Mouse (Mus musculus): ENCODE measurements at regions not wholly inside any gene's neighbourhood (a gene's known extent, or its start where the extent isn't known, plus 50 kb on each side); places are given as distances from the start of the nearest gene placed in this dataset.
A peak's percentile ranks its signal among the peaks of the same experiment; 100 is the strongest.

GRCm38 (mm10) chr15:87335737-87336136 lies 208.4 kb upstream of the Fam19a5 start:
- H3K4me1 ChIP-seq (ENCODE audit: control insufficient read depth, insufficient read depth, low read length) = peaks cover 28% of the 10 kb centered on the region
- no peak overlapping the region for H3K27ac ChIP-seq (ENCODE audit: insufficient read depth, low read length)
- WGBS = 28% methylated on average over 11 of the region's 11 CpGs
- H3K27me3 ChIP-seq (ENCODE audit: control insufficient read depth, insufficient read depth, low read length) = no peaks in the 10 kb centered on the region
- TF ChIP-seq CTCF (IDR thresholded peaks at IDR 0.05; ENCODE audit: borderline replicate concordance, insufficient read depth, low read depth, low read length) = no peak
- TF ChIP-seq POLR2A (IDR thresholded peaks at IDR 0.05; ENCODE audit: borderline replicate concordance, insufficient read depth, low read length) = no peak
- H3K4me3 ChIP-seq (replicated peaks; ENCODE audit: insufficient read depth, low read depth, low read length) = no peak overlapping the region
- peak; percentile 74 to 80 for DNase-seq

- peak in 1 of 2 experiments; percentile 61 for DNase-seq
- no peak for TF ChIP-seq POLR2A (IDR thresholded peaks at IDR 0.05; ENCODE audit: borderline replicate concordance, insufficient read depth, low read length)
- TF ChIP-seq CTCF (IDR thresholded peaks at IDR 0.05; ENCODE audit: borderline replicate concordance, insufficient read depth, low read depth, low read length) = no peak
- 51% methylated on average over 3 of the region's 3 CpGs for WGBS
- H3K4me3 ChIP-seq (replicated peaks; ENCODE audit: insufficient read depth, low read depth, low read length) = no peak overlapping the region
- H3K4me1 ChIP-seq (ENCODE audit: control insufficient read depth, insufficient read depth, low read length) = peaks cover 28% of the 10 kb centered on the region
- no peaks in the 10 kb centered on the region for H3K27me3 ChIP-seq (ENCODE audit: control insufficient read depth, insufficient read depth, low read length)
- no peak overlapping the region for H3K27ac ChIP-seq (ENCODE audit: insufficient read depth, low read length)
These were observed 204.2 kb upstream of the Fam19a5 start for GRCm38 (mm10) chr15:87339904-87340303.

- DNase-seq = no peak
- TF ChIP-seq CTCF (IDR thresholded peaks at IDR 0.05; ENCODE audit: borderline replicate concordance, insufficient read depth, low read depth, low read length) = 0 out of 2 replicates have a peak, but pooled peaks have one; percentile 11
- no peak for TF ChIP-seq POLR2A (IDR thresholded peaks at IDR 0.05; ENCODE audit: borderline replicate concordance, insufficient read depth, low read length)
- Histone ChIP-seq H3K4me3 (replicated peaks; ENCODE audit: insufficient read depth, low read depth, low read length) (no peak overlapping the region), H3K27me3 (ENCODE audit: control insufficient read depth, insufficient read depth, low read length) (no peaks in the 10 kb centered on the region), H3K4me1 (ENCODE audit: control insufficient read depth, insufficient read depth, low read length) (peaks cover 11% of the 10 kb centered on the region), H3K27ac (ENCODE audit: insufficient read depth, low read length) (no peak overlapping the region)
- 100% methylated on average over 1 of the region's 1 CpGs for WGBS
These were observed 201.4 kb upstream of the Fam19a5 start for GRCm38 (mm10) chr15:87342656-87343055.

GRCm38 (mm10) chr15:87345826-87346225 lies 198.3 kb upstream of the Fam19a5 start:
- TF ChIP-seq CTCF (IDR thresholded peaks at IDR 0.05; ENCODE audit: borderline replicate concordance, insufficient read depth, low read depth, low read length) = no peak
- no peak for TF ChIP-seq POLR2A (IDR thresholded peaks at IDR 0.05; ENCODE audit: borderline replicate concordance, insufficient read depth, low read length)
- WGBS = 28% methylated on average over 3 of the region's 3 CpGs
- peak; percentile 49 to 68 for DNase-seq
- Histone ChIP-seq H3K27ac (ENCODE audit: insufficient read depth, low read length) (no peak overlapping the region), H3K4me3 (replicated peaks; ENCODE audit: insufficient read depth, low read depth, low read length) (no peak overlapping the region), H3K4me1 (ENCODE audit: control insufficient read depth, insufficient read depth, low read length) (peaks cover 17% of the 10 kb centered on the region), H3K27me3 (ENCODE audit: control insufficient read depth, insufficient read depth, low read length) (no peaks in the 10 kb centered on the region)

GRCm38 (mm10) chr15:87349533-87350247 lies 194.4 kb upstream of the Fam19a5 start:
- no peak overlapping the region for H3K4me3 ChIP-seq (replicated peaks; ENCODE audit: insufficient read depth, low read depth, low read length)
- 46% methylated on average over 11 of the region's 11 CpGs for WGBS
- TF ChIP-seq POLR2A (IDR thresholded peaks at IDR 0.05; ENCODE audit: borderline replicate concordance, insufficient read depth, low read length) (no peak), CTCF (IDR thresholded peaks at IDR 0.05; ENCODE audit: borderline replicate concordance, insufficient read depth, low read depth, low read length) (no peak)
- no peaks in the 10 kb centered on the region for H3K27me3 ChIP-seq (ENCODE audit: control insufficient read depth, insufficient read depth, low read length)
- H3K4me1 ChIP-seq (ENCODE audit: control insufficient read depth, insufficient read depth, low read length) = peaks cover 17% of the 10 kb centered on the region
- peak; percentile 73 to 78 for DNase-seq
- H3K27ac ChIP-seq (ENCODE audit: insufficient read depth, low read length) = no peak overlapping the region

GRCm38 (mm10) chr15:87352812-87353211 lies 191.3 kb upstream of the Fam19a5 start:
- Histone ChIP-seq H3K27me3 (ENCODE audit: control insufficient read depth, insufficient read depth, low read length) (no peaks in the 10 kb centered on the region), H3K4me1 (ENCODE audit: control insufficient read depth, insufficient read depth, low read length) (peaks cover 17% of the 10 kb centered on the region), H3K4me3 (replicated peaks; ENCODE audit: insufficient read depth, low read depth, low read length) (no peak overlapping the region), H3K27ac (ENCODE audit: insufficient read depth, low read length) (no peak overlapping the region)
- 85% methylated on average over 8 of the region's 8 CpGs for WGBS
- no peak for TF ChIP-seq POLR2A (IDR thresholded peaks at IDR 0.05; ENCODE audit: borderline replicate concordance, insufficient read depth, low read length)
- TF ChIP-seq CTCF (IDR thresholded peaks at IDR 0.05; ENCODE audit: borderline replicate concordance, insufficient read depth, low read depth, low read length) = no peak
- DNase-seq = no peak

GRCm38 (mm10) chr15:87353886-87354285 lies 190.2 kb upstream of the Fam19a5 start:
- 86% methylated on average over 11 of the region's 11 CpGs for WGBS
- Histone ChIP-seq H3K4me3 (replicated peaks; ENCODE audit: insufficient read depth, low read depth, low read length) (no peak overlapping the region), H3K27me3 (ENCODE audit: control insufficient read depth, insufficient read depth, low read length) (no peaks in the 10 kb centered on the region), H3K4me1 (ENCODE audit: control insufficient read depth, insufficient read depth, low read length) (peaks cover 13% of the 10 kb centered on the region), H3K27ac (ENCODE audit: insufficient read depth, low read length) (no peak overlapping the region)
- DNase-seq = no peak
- no peak for TF ChIP-seq CTCF (IDR thresholded peaks at IDR 0.05; ENCODE audit: borderline replicate concordance, insufficient read depth, low read depth, low read length)
- no peak for TF ChIP-seq POLR2A (IDR thresholded peaks at IDR 0.05; ENCODE audit: borderline replicate concordance, insufficient read depth, low read length)

GRCm38 (mm10) chr15:87360457-87360856 lies 183.6 kb upstream of the Fam19a5 start:
- no peaks in the 10 kb centered on the region for H3K4me1 ChIP-seq (ENCODE audit: control insufficient read depth, insufficient read depth, low read length)
- TF ChIP-seq CTCF (IDR thresholded peaks at IDR 0.05; ENCODE audit: borderline replicate concordance, insufficient read depth, low read depth, low read length) = no peak
- no peak for TF ChIP-seq POLR2A (IDR thresholded peaks at IDR 0.05; ENCODE audit: borderline replicate concordance, insufficient read depth, low read length)
- WGBS = 11% methylated on average over 3 of the region's 3 CpGs
- no peaks in the 10 kb centered on the region for H3K27me3 ChIP-seq (ENCODE audit: control insufficient read depth, insufficient read depth, low read length)
- H3K4me3 ChIP-seq (replicated peaks; ENCODE audit: insufficient read depth, low read depth, low read length) = no peak overlapping the region
- no peak for DNase-seq
- no peak overlapping the region for H3K27ac ChIP-seq (ENCODE audit: insufficient read depth, low read length)

Measured in cerebellum, adult 2 months (tissue).